Mouse (Mus musculus): ENCODE measurements around the gene Med22. TPM values are rescaled to one million over a fixed set of nuclear protein-coding genes. Genes with fewer than 3 reads are reported as not detected.
A peak's percentile ranks its signal among the peaks of the same experiment; 100 is the strongest.

Med22 gene
- 10 to 100 TPM; 42.5 to 49.2 TPM for total RNA-seq (2021)
- long read RNA-seq, experiment 1, transcript Med22-201 (4 exons, 973 nt), result major isoform, 44 of 51 reads
- long read RNA-seq, experiment 1, partial matches to known transcripts, result 0 of 51 reads
- long read RNA-seq, experiment 1, other reads (novel, unspliced or antisense), result 5 of 51 reads
- long read RNA-seq, experiment 2, transcript Med22-201 (4 exons, 973 nt), result major isoform, 42 of 45 reads
- long read RNA-seq, experiment 2, partial matches to known transcripts, result 0 of 45 reads
- long read RNA-seq, experiment 2, other reads (novel, unspliced or antisense), result 2 of 45 reads

DNA sequence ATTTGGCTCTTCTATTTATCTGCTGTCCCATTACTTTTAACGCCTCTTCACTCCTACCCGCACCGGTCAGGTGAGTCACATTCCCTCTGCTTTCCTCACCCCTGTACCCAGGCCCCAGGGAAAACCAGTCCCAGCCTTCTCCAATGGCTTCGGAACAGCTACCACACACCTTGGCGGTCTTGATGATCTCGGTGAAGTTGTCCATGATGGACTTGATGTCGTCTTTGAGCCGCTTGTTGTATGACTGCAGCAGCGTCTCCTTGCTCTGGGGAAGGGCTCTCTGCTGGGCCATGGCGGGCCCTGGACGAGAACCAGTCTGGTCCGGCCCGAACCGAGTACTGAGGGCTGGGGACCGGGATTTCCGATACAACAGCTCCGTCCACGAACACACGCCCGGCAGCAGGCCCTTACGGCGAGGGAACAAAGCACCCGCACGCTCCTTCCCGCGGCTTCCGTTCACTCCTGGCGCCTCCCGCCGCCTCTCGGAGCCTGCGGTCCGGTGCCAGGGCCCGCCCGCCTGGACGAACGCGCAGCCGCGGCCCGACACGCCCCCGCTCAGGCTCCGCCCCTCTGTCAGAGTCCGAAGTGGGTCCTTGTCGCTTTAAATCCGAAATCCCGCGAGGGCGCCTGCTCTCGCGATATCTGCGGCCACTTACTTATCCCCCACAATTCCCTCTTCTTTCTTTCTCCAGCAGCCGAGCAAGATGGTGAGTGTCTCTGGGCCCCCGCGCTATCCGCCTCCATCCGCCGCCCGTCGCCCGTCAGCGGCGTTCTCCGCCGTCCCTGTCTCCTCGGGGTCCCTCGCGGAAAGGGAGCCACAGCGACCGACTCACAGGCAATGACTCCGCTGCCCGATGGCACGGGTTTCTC is at the start of gene Med22, which contains the start of gene Rpl7a:
Gene Med22 (minus strand): TSS at position 554 of the 870 bp plus-strand sequence.
Gene Rpl7a (plus strand): TSS at position 641 of the 870 bp plus-strand sequence.
- DNase-seq (ENCODE audit: low spot score in 2 of 2), result peak; percentile 100

DNA sequence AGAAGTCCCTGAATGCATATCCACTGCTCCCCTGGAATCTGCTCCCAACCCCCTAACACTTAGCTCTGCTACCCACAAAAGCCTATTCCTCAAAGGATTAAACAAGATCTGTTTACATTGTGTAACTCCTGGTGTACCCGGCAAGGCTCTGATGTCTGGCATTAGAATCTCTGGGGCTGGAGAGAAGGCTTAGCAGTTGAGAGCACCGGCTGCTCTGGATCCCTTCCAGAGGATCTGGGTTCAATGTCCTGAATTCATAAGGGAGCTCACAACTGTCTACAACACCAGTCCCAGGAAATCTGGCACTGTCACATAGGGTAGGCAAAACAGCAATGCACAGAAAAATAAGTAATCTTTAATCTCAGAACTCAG is 47.0 kb upstream of the Med22 start:
- no peak for DNase-seq (ENCODE audit: low spot score in 2 of 2)

DNA sequence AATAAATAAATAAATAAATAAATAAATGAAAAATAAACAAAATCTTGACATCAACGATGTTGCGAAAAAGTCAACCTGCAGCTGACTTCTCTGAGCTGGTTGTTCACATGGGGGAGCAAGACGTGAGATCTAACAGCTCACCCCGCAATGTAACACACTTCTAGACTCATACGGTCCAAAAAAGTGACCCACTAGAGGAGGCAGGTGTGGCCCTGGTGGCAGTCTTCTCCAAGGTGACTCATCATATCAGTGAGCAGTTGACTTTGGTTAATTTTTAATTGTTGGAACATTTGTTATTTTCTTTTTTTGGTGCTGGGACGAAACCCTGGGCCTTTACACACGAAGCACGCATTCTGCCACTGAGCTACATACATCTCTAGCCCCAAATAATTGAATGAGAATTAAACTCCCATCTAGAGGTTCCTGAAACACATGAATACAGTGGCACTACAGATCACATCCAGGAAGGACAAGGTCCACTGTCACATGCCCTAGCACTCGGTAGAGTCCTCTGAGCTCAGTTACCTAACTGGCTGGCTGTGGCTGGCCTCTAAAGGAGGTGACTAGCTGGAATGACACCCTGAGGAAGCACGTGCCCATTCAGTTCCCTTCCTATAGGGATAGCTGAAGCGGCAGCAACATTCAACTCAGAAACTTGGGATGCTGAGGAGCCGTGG is 46.5 kb upstream of the Med22 start:
- DNase-seq (ENCODE audit: low spot score in 2 of 2), result no peak

DNA sequence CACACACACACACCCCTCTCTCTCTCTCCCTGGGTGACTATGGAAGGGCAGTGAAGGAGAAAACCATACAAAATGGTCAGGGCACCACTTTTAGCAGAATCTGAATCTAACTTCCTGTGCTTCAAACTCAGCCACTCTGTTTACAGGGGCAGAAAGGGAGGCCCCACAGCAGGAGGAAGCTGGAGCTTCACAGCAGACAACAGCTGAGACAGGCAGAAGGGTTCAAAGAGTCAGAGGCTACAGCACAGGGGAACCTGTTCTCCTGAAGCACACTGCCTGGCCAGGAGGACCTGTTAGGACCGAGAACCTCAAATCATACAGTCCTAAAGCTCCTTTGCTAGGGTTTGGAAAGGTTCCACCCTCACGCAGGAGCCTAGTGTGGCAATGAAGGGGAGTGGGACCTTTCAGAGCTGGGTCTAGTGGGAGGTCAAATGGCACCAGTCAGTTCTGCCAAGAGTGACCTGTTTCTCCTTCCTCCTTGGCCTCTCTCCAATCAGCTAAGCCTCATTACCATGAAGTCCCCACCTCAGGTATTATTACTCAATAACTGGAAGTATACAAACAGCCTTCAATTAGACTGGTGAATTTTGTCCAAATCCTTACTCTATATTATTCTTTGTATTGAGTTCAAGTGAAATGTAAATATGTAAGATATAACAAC is 44.4 kb upstream of the Med22 start:
- DNase-seq (ENCODE audit: low spot score in 2 of 2), result no peak

DNA sequence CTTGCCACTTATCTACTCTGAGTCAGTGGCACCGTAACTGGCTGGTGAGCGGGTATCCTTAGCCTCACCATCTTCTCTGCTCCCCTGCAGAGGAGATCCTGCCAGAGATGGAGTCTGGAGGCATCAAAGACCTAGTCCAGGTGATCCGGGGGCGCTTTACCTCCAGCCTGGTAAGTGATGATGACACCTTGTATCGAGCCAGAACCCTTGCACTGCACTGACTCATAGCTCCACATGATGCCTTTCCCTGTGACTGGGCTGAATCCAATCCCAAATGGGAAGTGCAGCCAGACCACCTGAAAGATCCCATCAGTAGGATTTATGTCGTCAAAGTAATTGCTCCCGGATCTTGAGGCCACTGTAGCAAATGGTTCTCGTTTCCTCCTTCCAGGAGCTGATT is 42.4 kb upstream of the Med22 start:
- DNase-seq (ENCODE audit: low spot score in 2 of 2), result no peak

DNA sequence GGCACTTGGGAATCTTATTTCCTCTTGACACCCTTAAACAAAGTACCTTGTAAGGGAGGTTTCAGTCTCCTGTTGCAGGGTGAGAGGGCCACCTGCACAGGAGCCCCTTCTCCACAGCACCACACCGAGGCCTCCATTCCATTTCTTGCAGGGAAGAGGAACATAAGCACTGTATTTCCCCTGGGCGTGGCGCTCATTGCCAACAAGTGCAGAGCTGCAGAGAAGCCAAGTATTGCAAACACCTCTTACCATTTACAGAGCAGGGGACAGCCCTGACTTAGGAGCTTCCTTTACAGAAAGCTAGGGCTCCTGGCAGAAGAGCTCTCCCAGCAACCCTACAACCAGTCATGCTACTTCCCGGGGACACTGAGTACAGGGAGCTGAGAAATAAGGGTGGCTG is 41.7 kb upstream of the Med22 start:
- no peak for DNase-seq (ENCODE audit: low spot score in 2 of 2)

DNA sequence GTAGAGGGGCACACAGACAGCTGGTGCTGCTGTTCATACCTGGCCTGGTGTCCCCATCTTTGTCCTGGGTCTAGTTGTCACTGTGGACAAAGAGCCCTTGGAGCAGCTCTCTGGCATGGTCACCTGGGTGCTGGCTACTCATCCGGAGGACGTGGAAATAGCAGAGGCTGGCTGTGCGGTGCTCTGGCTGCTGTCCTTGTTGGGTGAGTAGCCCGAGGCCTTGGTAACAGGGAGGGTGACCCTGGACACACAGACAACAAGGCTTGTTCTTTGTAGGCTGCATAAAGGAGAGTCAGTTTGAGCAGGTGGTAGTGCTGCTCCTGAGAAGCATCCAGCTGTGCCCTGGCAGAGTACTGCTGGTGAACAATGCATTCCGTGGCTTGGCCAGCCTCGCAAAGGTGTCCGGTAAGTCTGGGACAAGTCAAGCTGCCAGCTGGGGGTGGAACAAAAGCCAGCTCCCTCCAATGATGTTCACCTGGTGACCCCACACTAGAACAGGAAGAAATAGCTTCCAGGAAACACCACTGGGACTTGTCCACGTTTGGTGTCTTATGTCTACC is 40.9 kb upstream of the Med22 start:
- DNase-seq (ENCODE audit: low spot score in 2 of 2), result no peak

DNA sequence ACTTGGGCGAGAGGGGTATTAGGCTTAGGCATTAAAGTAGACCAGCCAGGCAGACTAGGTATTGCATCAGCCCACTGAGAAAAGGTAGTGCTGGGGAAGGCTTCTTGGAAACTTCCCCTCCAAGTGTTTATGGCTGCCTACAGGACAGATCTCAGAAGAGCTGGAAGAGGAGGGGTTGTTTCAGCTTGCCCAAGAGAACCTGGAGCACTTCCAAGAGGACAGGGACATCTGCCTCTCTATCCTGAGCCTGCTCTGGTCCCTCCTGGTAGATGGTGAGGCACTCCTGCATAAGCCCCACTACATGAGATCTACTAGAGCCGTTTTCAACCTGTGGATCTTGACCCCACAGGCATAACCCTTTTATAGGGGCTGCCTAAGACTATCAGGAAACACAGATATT is 39.9 kb upstream of the Med22 start:
- no peak for DNase-seq (ENCODE audit: low spot score in 2 of 2)

DNA sequence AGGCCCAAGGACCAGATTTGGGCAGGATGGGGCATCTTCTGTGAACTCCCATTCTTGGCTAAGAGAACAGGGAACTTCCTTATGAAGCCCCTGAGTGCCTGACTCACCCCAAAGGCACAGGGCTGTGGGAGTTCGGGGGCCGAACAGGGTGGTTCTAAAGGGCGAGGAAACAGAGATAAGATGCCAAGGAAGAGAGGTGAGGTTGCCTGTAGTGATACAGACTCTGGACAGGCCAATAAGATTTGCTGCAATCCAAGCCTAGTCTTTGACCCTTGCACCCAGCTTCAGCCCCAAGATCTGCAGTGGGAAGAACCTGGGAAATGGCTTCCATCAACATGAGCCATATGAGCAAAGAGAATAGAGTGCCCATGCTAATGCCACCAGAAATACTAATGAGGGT is 32.8 kb upstream of the Med22 start:
- DNase-seq (ENCODE audit: low spot score in 2 of 2), result no peak

DNA sequence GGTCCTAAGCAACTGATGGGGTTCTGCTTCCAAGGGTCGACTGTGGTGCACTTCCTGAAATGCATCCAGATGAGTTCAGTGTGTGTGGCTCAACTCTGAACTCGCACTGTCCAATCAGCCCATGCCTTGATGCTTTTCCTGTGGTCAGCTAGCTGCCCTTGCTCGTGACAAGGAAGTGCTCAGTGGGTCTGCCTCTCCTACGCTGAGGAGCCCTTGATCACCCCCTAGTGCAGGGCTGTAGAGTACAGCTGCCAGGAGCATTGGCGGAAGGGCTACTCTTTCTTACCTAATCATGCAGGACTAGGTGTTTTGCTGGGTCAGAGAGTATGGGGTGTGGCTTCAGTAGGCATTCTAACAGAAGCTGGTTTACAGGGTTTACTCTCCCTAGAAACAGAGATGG is 31.1 kb upstream of the Med22 start:
- no peak for DNase-seq (ENCODE audit: low spot score in 2 of 2)

DNA sequence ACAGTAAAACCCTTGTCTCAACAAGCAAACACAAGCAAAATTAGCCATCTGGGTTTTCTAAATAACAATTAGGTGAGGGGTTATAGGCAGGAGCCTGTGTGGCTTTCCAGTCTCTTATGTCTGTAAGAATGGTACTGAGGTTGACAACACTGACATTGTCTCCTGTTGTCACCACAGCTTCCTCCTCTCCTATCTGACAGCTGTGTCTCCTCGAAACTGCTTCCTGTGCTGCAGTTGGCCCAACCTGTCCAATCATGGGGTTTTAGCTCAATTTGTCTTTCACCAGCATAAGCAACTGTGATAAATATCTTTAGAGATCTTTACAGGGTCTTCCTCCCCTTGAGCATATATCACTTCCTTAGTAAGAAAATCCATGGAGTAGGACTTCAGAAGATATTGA is 25.9 kb upstream of the Med22 start:
- no peak for DNase-seq (ENCODE audit: low spot score in 2 of 2)

DNA sequence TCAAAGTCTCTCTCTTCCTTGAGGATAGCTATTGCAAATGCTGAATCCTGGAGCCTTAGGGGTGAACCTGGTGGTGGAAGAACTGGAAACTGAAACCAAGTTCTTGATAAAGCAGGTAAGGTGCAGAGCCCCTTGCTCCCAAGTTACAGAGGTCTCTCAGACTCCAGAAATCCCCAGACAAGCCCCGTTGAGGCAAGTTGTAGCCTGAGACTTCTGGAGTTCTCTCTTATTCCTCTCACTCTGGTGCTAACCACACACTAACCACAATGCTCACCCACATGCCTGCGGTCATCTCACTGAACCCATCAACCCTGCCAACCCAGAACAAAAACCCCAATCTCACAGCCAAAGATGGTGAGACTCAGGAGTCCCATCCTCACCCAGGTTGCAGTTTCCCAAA is 24.8 kb upstream of the Med22 start:
- DNase-seq (ENCODE audit: low spot score in 2 of 2), result no peak

DNA sequence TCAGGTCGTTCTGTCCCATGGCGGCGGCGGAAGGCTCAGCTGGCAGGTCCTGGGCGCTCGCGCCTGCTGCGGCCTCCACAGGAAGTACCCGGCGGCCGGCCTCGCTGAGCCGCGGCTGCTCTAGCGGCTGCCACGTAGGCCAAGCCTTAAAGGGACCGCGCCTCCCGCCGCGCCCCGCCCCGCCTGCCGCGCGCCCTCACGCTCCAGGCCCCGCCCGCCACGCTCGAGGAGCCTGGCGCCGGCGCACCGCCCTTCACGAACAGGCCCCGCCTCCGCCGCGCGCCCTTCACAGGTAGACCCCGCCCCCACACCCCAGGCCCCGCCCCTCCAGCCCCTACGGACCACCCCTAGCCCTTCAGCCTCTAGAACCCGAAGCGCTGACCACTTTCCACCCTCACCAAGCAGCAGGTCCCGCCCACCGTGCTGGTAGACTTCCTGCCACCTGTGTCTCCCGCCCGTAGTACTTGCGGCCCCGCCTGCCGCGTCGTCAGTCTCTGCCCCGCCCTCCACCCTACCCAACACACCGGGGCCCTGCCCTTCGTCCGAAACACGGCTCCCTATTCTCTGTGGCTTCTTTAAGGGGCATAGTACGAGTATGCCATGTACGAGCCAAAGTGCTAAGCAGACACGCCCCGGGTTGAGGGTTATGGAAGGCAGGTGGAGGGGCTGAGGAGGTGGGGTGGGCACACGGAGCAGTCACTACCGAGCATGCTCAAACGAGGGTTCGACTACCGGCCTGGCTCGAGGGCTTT is 23.0 kb upstream of the Med22 start, which contains the start of the genes Surf4 and Stkld1:
Gene Surf4 (minus strand): TSS at position 625 of the 752 bp plus-strand sequence.
Gene Stkld1 (plus strand): TSS at position 744 of the 752 bp plus-strand sequence.
- peak; percentile 88 to 94 for DNase-seq (ENCODE audit: low spot score in 2 of 2)

DNA sequence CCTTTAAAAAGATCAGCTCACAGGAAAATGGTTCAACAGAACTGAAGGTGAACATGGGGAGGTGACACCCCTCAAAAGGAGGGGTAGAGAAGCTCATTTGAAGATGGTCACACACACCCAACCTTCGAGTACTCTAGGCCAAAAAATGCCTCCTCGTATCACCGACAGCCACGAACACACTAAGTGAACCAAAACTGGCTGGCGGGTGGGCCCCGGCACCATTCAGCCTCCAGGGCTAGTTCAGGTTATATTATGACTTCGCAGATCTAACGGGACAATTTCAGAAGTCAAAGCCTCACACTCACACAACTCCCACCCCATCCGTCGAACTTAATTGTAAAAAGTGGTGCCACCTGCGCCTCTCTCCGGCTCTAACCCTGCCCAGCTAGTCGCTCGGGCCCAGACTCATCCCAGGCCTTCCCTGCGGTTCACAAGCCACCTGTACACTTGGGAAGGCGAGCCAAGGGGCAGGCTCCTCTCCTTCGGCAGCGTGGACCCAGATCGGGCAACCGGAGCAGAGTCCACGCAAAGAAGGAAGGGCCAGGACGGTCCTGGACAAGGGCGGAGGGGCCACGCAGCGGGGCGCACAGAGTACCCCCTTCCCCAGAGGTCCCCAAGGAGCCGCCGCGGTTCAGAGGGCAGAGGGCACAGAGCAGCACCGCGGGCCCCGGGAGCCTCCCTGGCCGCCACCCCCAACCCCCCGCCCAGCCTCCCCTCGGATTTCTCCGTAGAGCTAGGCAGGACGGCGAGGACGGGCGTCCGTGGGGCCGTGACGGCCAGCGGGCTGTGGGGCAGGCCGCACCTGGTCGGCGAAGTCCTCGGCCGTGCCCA is 22.2 kb upstream of the Med22 start:
- DNase-seq (ENCODE audit: low spot score in 2 of 2), result no peak

DNA sequence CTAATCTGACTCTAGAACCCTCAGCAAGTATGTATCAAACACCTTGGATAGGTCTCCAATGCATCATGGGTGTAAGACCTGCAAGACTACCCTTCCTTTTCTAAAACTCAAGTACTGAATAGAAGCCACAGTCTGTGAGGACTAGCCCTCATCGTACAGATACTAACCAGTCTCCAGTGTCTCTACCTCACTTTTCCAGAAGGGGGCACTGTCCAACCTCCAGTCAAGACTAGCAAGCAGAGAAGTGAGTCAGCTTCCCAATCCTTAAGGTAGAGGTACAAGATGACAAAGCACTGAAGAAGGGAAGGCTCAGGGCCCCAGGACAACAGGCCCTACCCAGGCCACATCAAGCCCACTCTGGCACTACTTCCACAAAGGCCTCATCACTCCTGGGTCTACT is 19.9 kb upstream of the Med22 start:
- DNase-seq (ENCODE audit: low spot score in 2 of 2), result peak; percentile 58 to 76

DNA sequence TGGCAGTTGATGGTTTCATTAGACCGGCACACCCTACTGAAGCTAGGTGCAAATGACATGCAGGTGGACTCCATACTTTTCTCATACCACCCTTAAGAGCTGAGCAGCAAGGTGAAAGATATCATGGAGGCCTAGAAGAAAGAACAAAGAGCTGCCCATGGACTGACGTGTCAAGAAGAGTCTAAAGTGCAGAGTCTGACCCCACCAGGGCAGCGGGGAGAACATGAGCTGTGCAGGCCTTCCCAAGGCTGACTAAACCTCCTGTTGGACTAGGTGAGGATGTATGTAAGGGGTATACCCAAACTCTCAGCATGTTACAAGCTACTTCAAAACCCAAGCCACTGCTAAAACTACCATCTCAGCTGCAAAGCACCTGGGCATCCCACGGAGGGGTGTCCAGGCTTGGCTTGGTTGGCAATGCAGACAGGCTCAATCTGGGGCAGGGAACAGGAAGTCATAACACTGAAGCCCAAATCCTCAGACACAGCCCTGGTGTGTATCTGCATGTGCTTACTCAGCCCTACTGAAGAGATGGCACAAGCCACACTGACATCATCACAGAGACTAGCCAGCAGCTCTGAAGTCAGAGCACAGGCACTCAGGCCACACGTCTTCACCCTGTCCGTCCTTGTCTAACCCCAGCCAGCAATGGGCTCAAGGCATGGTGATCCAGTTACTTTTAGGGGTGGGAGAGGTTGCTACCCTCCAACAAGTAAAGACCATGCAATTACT is 17.4 kb upstream of the Med22 start:
- DNase-seq (ENCODE audit: low spot score in 2 of 2), result no peak

DNA sequence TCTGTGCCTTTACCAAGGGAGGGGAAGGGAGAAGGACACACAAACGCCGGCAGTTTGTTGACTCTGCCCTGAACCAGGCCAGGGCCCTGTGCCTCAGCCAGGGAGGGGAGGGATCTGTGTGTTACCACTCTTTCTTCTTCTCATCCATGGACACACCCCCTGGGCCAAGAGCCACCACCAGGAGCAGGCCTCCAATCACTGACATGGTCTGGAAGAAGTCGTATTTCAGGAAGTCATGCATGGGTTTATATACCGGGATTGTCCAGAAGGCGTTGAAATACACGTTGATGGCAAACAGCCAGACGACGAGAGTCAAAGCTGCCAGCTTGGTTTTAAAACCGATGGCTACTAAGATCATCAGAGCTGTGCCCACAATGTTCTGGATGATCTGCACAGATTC is 11.3 kb upstream of the Med22 start:
- no peak for DNase-seq (ENCODE audit: low spot score in 2 of 2)

DNA sequence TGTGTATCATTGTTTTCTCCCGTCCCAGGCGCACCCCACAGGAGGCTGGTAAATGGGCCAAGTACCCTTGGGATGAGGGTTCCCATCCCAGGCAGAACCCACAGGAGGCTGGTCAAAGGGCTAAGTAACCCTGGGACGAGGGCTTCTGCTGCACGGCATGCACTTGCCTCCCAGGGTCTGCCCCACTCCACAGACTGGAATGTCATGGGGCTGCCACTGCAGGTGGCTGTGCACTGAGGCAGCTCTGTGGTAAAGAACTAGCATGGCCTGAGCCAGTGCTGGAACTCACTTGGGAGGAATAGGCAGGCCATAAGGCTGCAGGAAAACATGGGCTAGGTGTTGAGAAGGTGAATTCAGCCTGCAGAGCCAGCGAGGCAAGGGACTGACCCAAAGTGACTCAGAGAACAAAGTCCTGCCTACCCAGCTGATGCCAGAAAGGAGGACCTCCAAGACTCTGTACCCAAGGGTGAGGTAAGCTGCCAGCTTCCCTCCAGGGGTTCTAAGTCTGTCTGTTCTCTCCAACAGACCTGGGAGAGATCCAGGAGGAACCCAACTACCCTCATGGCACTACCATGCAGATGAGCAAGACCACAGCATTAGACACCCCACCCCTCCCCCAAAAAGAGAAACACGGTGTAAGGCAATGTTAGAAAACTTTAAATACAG is 9.8 kb upstream of the Med22 start:
- DNase-seq (ENCODE audit: low spot score in 2 of 2), result no peak
